Mouse (Mus musculus) hindbrain, embryonic 10.5 days (tissue): ENCODE results near the gene Itga1. TPM values are rescaled to one million over a fixed set of nuclear protein-coding genes. Genes with fewer than 3 reads are reported as not detected.
A peak's percentile ranks its signal among the peaks of the same experiment; 100 is the strongest.

Source experiments
- DNase-seq: peaks from one replicate; pipeline ENCODE4 v3.0.0-alpha.2; 2017; ENCODE audit warnings: low spot score
- H3K27ac ChIP-seq: fragments of 300-500 bp; sonication (generic); 2 replicates; pipeline ENCODE4 v1.5.1; 2016; ENCODE audit warnings: mild to moderate bottlenecking, moderate library complexity
- H3K27me3 ChIP-seq: fragments of 300-500 bp; sonication (generic); 2 replicates; pipeline ENCODE4 v1.6.1; 2016; ENCODE audit warnings: mild to moderate bottlenecking; ENCODE audit not compliant: poor library complexity, insufficient read depth, severe bottlenecking
- H3K36me3 ChIP-seq: fragments of 300-500 bp; sonication (generic); 2 replicates; pipeline ENCODE4 v1.6.1; 2016; ENCODE audit warnings: mild to moderate bottlenecking, moderate library complexity
- H3K4me1 ChIP-seq: fragments of 300-500 bp; sonication (generic); replicated peaks from 2 replicates; pipeline ENCODE4 v1.6.1; 2016; ENCODE audit warnings: mild to moderate bottlenecking
- H3K4me3 ChIP-seq: fragments of 300-500 bp; sonication (generic); 2 replicates; pipeline ENCODE4 v1.5.1; 2016; ENCODE audit warnings: mild to moderate bottlenecking, moderate library complexity
- H3K9me3 ChIP-seq: fragments of 300-500 bp; sonication (generic); 2 replicates; pipeline ENCODE4 v1.6.1; 2016; ENCODE audit warnings: mild to moderate bottlenecking, moderate library complexity
- WGBS: fragments of 180-500 bp; shearing (Covaris S2); methylation state at CpG from one replicate; pipeline ENCODE4 v1.1.7; 2016; 5-methylcytosine and 5-hydroxymethylcytosine counted together
- polyA plus RNA-seq: library from polyadenylated mRNA; unstranded; fragments of >200 nt; fragmentation: Nextera tagmentation; extraction: Ambion mirVana; gene quantifications from 2 replicates; pipeline ENCODE4 v1.2.1, GENCODE M21; 2016

The Itga1 gene
- polyA plus RNA-seq, 1 experiment from 2014 or later: 4.4 TPM

- Histone ChIP-seq H3K9me3 (no peaks in the 10 kb centered on the region), H3K27ac (no peak overlapping the region), H3K36me3 (no peaks in the 10 kb centered on the region), H3K4me1 (peaks cover 11% of the 10 kb centered on the region; the same call in 1 of the 2 replicates), H3K4me3 (no peak overlapping the region), H3K27me3 (peaks cover 20% of the 10 kb centered on the region)
- 93% methylated on average over 2 of the region's 2 CpGs for WGBS
- DNase-seq: no peak
Measured at GRCm38 (mm10) chr13:115095392-115095791, 6.4 kb downstream of the Itga1 start.

- Histone ChIP-seq H3K9me3 (peaks cover 10% of the 10 kb centered on the region; the same call in 1 of the 2 replicates), H3K27ac (no peak overlapping the region), H3K36me3 (peaks cover 27% of the 10 kb centered on the region), H3K4me1 (peaks cover 22% of the 10 kb centered on the region), H3K4me3 (no peak overlapping the region), H3K27me3 (no peaks in the 10 kb centered on the region)
- 66% methylated on average over 3 of the region's 3 CpGs for WGBS
- DNase-seq: no peak
Measured at GRCm38 (mm10) chr13:115091511-115091910, 10.3 kb downstream of the Itga1 start.

- Histone ChIP-seq H3K9me3 (peaks cover 10% of the 10 kb centered on the region; the same call in 1 of the 2 replicates), H3K36me3 (peaks cover 32% of the 10 kb centered on the region), H3K27ac (peak overlapping the region; percentile 96), H3K4me3 (peak overlapping the region; percentile 75), H3K27me3 (no peaks in the 10 kb centered on the region), H3K4me1 (peaks cover 22% of the 10 kb centered on the region)
- DNase-seq: no peak
- WGBS: 55% methylated on average over 9 of the region's 9 CpGs
Measured at GRCm38 (mm10) chr13:115090977-115091445, 10.8 kb downstream of the Itga1 start.

- Histone ChIP-seq H3K4me3 (peak within 1 kb of the TSS; percentile 75), H3K27ac (peak within 1 kb of the TSS; percentile 96), H3K9me3 (peaks cover 10% of the 10 kb centered on the region; the same call in 1 of the 2 replicates), H3K27me3 (no peaks in the 10 kb centered on the region), H3K4me1 (peaks cover 22% of the 10 kb centered on the region), H3K36me3 (peaks cover 39% of the 10 kb centered on the region)
- WGBS: under 1% methylated on average over 60 of the region's 60 CpGs
- peak; percentile 93 for DNase-seq
Measured at GRCm38 (mm10) chr13:115090069-115090976, 11.4 kb downstream of the Itga1 start, which contains the start of gene Pelo. Gene Pelo, minus strand, starts transcription at chr13:115090186.

GRCm38 (mm10) chr13:115089395-115090025 lies 12.3 kb downstream of the Itga1 start:
- H3K27ac ChIP-seq: peak overlapping the region; percentile 96
- H3K9me3 ChIP-seq: peaks cover 10% of the 10 kb centered on the region; the same call in 1 of the 2 replicates
- H3K27me3 ChIP-seq: no peaks in the 10 kb centered on the region
- H3K4me3 ChIP-seq: peak overlapping the region; percentile 75
- peak; percentile 37 for DNase-seq
- peaks cover 39% of the 10 kb centered on the region for H3K36me3 ChIP-seq
- whole genome bisulfite sequencing: 8% methylated on average over 35 of the region's 35 CpGs
- peaks cover 22% of the 10 kb centered on the region for H3K4me1 ChIP-seq

- DNase-seq: no peak
- 62% methylated on average over 11 of the region's 11 CpGs for WGBS
Measured at GRCm38 (mm10) chr13:115089020-115089394, 12.8 kb downstream of the Itga1 start.

GRCm38 (mm10) chr13:115085974-115086373 lies 15.8 kb downstream of the Itga1 start:
- no peak overlapping the region for H3K27ac ChIP-seq
- H3K4me1 ChIP-seq: peaks cover 21% of the 10 kb centered on the region
- WGBS: 90% methylated on average over 6 of the region's 6 CpGs
- peaks cover 10% of the 10 kb centered on the region; the same call in 1 of the 2 replicates for H3K9me3 ChIP-seq
- DNase-seq: no peak
- H3K27me3 ChIP-seq: no peaks in the 10 kb centered on the region
- peaks cover 39% of the 10 kb centered on the region for H3K36me3 ChIP-seq
- no peak overlapping the region for H3K4me3 ChIP-seq

More at GRCm38 (mm10) chr13:115089020-115089394, 12.8 kb downstream of the Itga1 start:
- Histone ChIP-seq H3K9me3 (peaks cover 10% of the 10 kb centered on the region; the same call in 1 of the 2 replicates), H3K4me3 (peak overlapping the region; percentile 75), H3K27ac (peak overlapping the region; percentile 96), H3K36me3 (peaks cover 39% of the 10 kb centered on the region), H3K4me1 (peaks cover 22% of the 10 kb centered on the region), H3K27me3 (no peaks in the 10 kb centered on the region)

- H3K4me1 ChIP-seq: no peaks in the 10 kb centered on the region
Measured at GRCm38 (mm10) chr13:115082339-115082738, 19.4 kb downstream of the Itga1 start.

GRCm38 (mm10) chr13:115079996-115080585 lies 21.7 kb downstream of the Itga1 start:
- H3K4me3 ChIP-seq: no peak overlapping the region
- WGBS: 90% methylated on average over 3 of the region's 3 CpGs
- no peaks in the 10 kb centered on the region for H3K9me3 ChIP-seq
- no peaks in the 10 kb centered on the region for H3K36me3 ChIP-seq
- DNase-seq: no peak
- H3K27ac ChIP-seq: no peak overlapping the region
- no peaks in the 10 kb centered on the region for H3K27me3 ChIP-seq
- no peaks in the 10 kb centered on the region for H3K4me1 ChIP-seq

More at GRCm38 (mm10) chr13:115082339-115082738, 19.4 kb downstream of the Itga1 start:
- DNase-seq: no peak
- WGBS: 94% methylated on average over 7 of the region's 7 CpGs
- H3K27me3 ChIP-seq: no peaks in the 10 kb centered on the region
- H3K27ac ChIP-seq: no peak overlapping the region
- peaks cover 20% of the 10 kb centered on the region for H3K36me3 ChIP-seq
- H3K9me3 ChIP-seq: 0 out of 2 replicates have a peak, but pooled peaks cover 5% of the 10 kb centered on the region
- H3K4me3 ChIP-seq: no peak overlapping the region

GRCm38 (mm10) chr13:115078997-115079685 lies 22.6 kb downstream of the Itga1 start:
- no peak overlapping the region for H3K27ac ChIP-seq
- H3K4me3 ChIP-seq: no peak overlapping the region
- H3K4me1 ChIP-seq: no peaks in the 10 kb centered on the region
- no peaks in the 10 kb centered on the region for H3K9me3 ChIP-seq
- WGBS: 87% methylated on average over 6 of the region's 6 CpGs
- no peaks in the 10 kb centered on the region for H3K27me3 ChIP-seq
- H3K36me3 ChIP-seq: no peaks in the 10 kb centered on the region
- no peak for DNase-seq

- H3K9me3 ChIP-seq: no peaks in the 10 kb centered on the region
- no peaks in the 10 kb centered on the region for H3K27me3 ChIP-seq
- H3K4me1 ChIP-seq: no peaks in the 10 kb centered on the region
- no peak for DNase-seq
- H3K27ac ChIP-seq: no peak overlapping the region
- H3K4me3 ChIP-seq: no peak overlapping the region
- WGBS: 85% methylated on average over 9 of the region's 9 CpGs
- H3K36me3 ChIP-seq: no peaks in the 10 kb centered on the region
Measured at GRCm38 (mm10) chr13:115077346-115078134, 24.2 kb downstream of the Itga1 start.
